Mouse (Mus musculus) thymus, postnatal 14 days (tissue): Measurements from ENCODE around the gene AA986860.
A peak's percentile ranks its signal among the peaks of the same experiment; 100 is the strongest.

Source experiments
- DNase-seq: peaks from one replicate; pipeline ENCODE4 v3.0.0; 2021

The AA986860 gene

GRCm38 (mm10) chr1:130737411-130737881 lies 5.7 kb downstream of the AA986860 start:
- DNase-seq = peak; percentile 2

GRCm38 (mm10) chr1:130737916-130738315 lies 6.1 kb downstream of the AA986860 start:
- DNase-seq = no peak

GRCm38 (mm10) chr1:130738551-130739106 lies 6.9 kb downstream of the AA986860 start:
- DNase-seq = no peak

- DNase-seq = no peak
These were observed 7.9 kb downstream of the AA986860 start for GRCm38 (mm10) chr1:130739636-130740035.

GRCm38 (mm10) chr1:130740227-130740648 lies 8.5 kb downstream of the AA986860 start:
- DNase-seq = no peak

GRCm38 (mm10) chr1:130740781-130741720 lies 9.3 kb downstream of the AA986860 start:
- DNase-seq = peak; percentile 28

GRCm38 (mm10) chr1:130742201-130742600 lies 10.4 kb downstream of the AA986860 start:
- DNase-seq = no peak

- DNase-seq = peak; percentile 32
These were observed 12.0 kb downstream of the AA986860 start for GRCm38 (mm10) chr1:130743775-130744174.

GRCm38 (mm10) chr1:130744217-130744616 lies 12.4 kb downstream of the AA986860 start:
- no peak for DNase-seq

GRCm38 (mm10) chr1:130744961-130745360 lies 13.2 kb downstream of the AA986860 start:
- DNase-seq = no peak

- DNase-seq = no peak
These were observed 13.8 kb downstream of the AA986860 start for GRCm38 (mm10) chr1:130745591-130745990.

GRCm38 (mm10) chr1:130746819-130747218 lies 15.0 kb downstream of the AA986860 start:
- no peak for DNase-seq

- no peak for DNase-seq
These were observed 27.9 kb downstream of the AA986860 start for GRCm38 (mm10) chr1:130759689-130760088.

- DNase-seq = no peak
These were observed 29.8 kb downstream of the AA986860 start for GRCm38 (mm10) chr1:130761597-130761996.

- DNase-seq = no peak
These were observed 30.4 kb downstream of the AA986860 start for GRCm38 (mm10) chr1:130762045-130762760.

GRCm38 (mm10) chr1:130764027-130764461 lies 32.3 kb downstream of the AA986860 start:
- DNase-seq = no peak

GRCm38 (mm10) chr1:130767066-130767465 lies 35.3 kb downstream of the AA986860 start:
- DNase-seq = no peak

- DNase-seq = no peak
These were observed 38.1 kb downstream of the AA986860 start for GRCm38 (mm10) chr1:130769925-130770324.

GRCm38 (mm10) chr1:130770487-130770886 lies 38.7 kb downstream of the AA986860 start:
- no peak for DNase-seq

GRCm38 (mm10) chr1:130770981-130771494 lies 39.3 kb downstream of the AA986860 start:
- DNase-seq = no peak

GRCm38 (mm10) chr1:130775234-130775633 lies 43.5 kb downstream of the AA986860 start:
- no peak for DNase-seq

GRCm38 (mm10) chr1:130775691-130776331 lies 44.0 kb downstream of the AA986860 start:
- DNase-seq = no peak
